Mouse (Mus musculus): ENCODE data around the gene Cbr4. TPM values are rescaled to one million over a fixed set of nuclear protein-coding genes. Genes with fewer than 3 reads are reported as not detected.

Cbr4 gene
- total RNA-seq, 2 experiments from 2014 or later, result 23.1 to 28.3 TPM

- no peak for DNase-seq (ENCODE audit: low spot score in 2 of 2)
These were observed 508 bp upstream of the Cbr4 start for GRCm38 (mm10) chr8:61486923-61487529.

GRCm38 (mm10) chr8:61488631-61489030 is 1.1 kb downstream of the Cbr4 start:
- no peak for DNase-seq (ENCODE audit: low spot score in 2 of 2)

GRCm38 (mm10) chr8:61497110-61497509 is 9.6 kb downstream of the Cbr4 start:
- DNase-seq (ENCODE audit: low spot score in 2 of 2), result no peak

- DNase-seq (ENCODE audit: low spot score in 2 of 2), result no peak
These were observed 11.5 kb downstream of the Cbr4 start for GRCm38 (mm10) chr8:61499035-61499434.

GRCm38 (mm10) chr8:61500914-61501313 is 13.4 kb downstream of the Cbr4 start:
- no peak for DNase-seq (ENCODE audit: low spot score in 2 of 2)

GRCm38 (mm10) chr8:61502277-61502676 is 14.7 kb downstream of the Cbr4 start:
- no peak for DNase-seq (ENCODE audit: low spot score in 2 of 2)

GRCm38 (mm10) chr8:61515110-61515930 is 27.8 kb downstream of the Cbr4 start:
- no peak for DNase-seq (ENCODE audit: low spot score in 2 of 2)

GRCm38 (mm10) chr8:61515931-61516744 is 28.6 kb downstream of the Cbr4 start:
- peak; percentile 89 to 93 for DNase-seq (ENCODE audit: low spot score in 2 of 2)

GRCm38 (mm10) chr8:61516745-61517501 is 29.4 kb downstream of the Cbr4 start:
- DNase-seq (ENCODE audit: low spot score in 2 of 2), result no peak

GRCm38 (mm10) chr8:61517502-61518185 is 30.1 kb downstream of the Cbr4 start:
- no peak for DNase-seq (ENCODE audit: low spot score in 2 of 2)

- DNase-seq (ENCODE audit: low spot score in 2 of 2), result peak; percentile 46 to 59
These were observed 34.6 kb downstream of the Cbr4 start for GRCm38 (mm10) chr8:61522132-61522531.

- no peak for DNase-seq (ENCODE audit: low spot score in 2 of 2)
These were observed 39.5 kb downstream of the Cbr4 start for GRCm38 (mm10) chr8:61527037-61527436.

- DNase-seq (ENCODE audit: low spot score in 2 of 2), result no peak
These were observed 40.7 kb downstream of the Cbr4 start for GRCm38 (mm10) chr8:61528197-61528596.

GRCm38 (mm10) chr8:61528642-61529041 is 41.1 kb downstream of the Cbr4 start:
- DNase-seq (ENCODE audit: low spot score in 2 of 2), result no peak

GRCm38 (mm10) chr8:61531944-61532795 is 44.6 kb downstream of the Cbr4 start:
- DNase-seq (ENCODE audit: low spot score in 2 of 2), result no peak

- no peak for DNase-seq (ENCODE audit: low spot score in 2 of 2)
These were observed 45.3 kb downstream of the Cbr4 start for GRCm38 (mm10) chr8:61532831-61533230.

- DNase-seq (ENCODE audit: low spot score in 2 of 2), result no peak
These were observed 45.9 kb downstream of the Cbr4 start for GRCm38 (mm10) chr8:61533356-61533926.

GRCm38 (mm10) chr8:61535472-61535871 is 47.9 kb downstream of the Cbr4 start:
- no peak for DNase-seq (ENCODE audit: low spot score in 2 of 2)

- DNase-seq (ENCODE audit: low spot score in 2 of 2), result no peak
These were observed 49.9 kb downstream of the Cbr4 start for GRCm38 (mm10) chr8:61537471-61537870.
